Mouse (Mus musculus) bone marrow, adult 2 months (tissue): ENCODE measurements around the gene Zdhhc15. TPM values are rescaled to one million over a fixed set of nuclear protein-coding genes. Genes with fewer than 3 reads are reported as not detected.

ENCODE experiments used
- H3K27ac ChIP-seq: fragments of 200-500 bp; 2 replicates; pipeline ENCODE4 v1.5.1; 2012; ENCODE audit warnings: low read depth, mild to moderate bottlenecking, control low read depth, inconsistent platforms, low read length; ENCODE audit not compliant: control insufficient read depth, poor library complexity, insufficient read depth
- H3K4me1 ChIP-seq: fragments of 200-500 bp; 2 replicates; pipeline ENCODE4 v1.6.1; 2011; ENCODE audit warnings: low read length; ENCODE audit not compliant: control insufficient read depth, insufficient read depth
- H3K4me3 ChIP-seq: fragments of 200-500 bp; replicated peaks from 2 replicates; pipeline ENCODE3; 2011; ENCODE audit warnings: mild to moderate bottlenecking, low read depth, low read length, control low read depth; ENCODE audit not compliant: control insufficient read depth
- CTCF ChIP-seq: fragments of 200-500 bp; IDR thresholded peaks from 2 replicates; pipeline ENCODE4 v1.5.1; 2011; ENCODE audit warnings: low read length, control low read depth; ENCODE audit not compliant: control insufficient read depth, insufficient read depth
- POLR2A ChIP-seq: fragments of 200-500 bp; IDR thresholded peaks from 2 replicates; pipeline ENCODE4 v1.6.1; 2011; ENCODE audit warnings: low read depth, mild to moderate bottlenecking, control low read depth, low read length, borderline replicate concordance; ENCODE audit not compliant: control insufficient read depth
- WGBS: fragments of 180-500 bp; shearing (Covaris S2); methylation state at CpG from one replicate; pipeline ENCODE4 v1.1.7; 2018; 5-methylcytosine and 5-hydroxymethylcytosine counted together
- polyA plus RNA-seq: library from polyadenylated mRNA; stranded (reverse); fragments of >200 nt; gene quantifications from 2 replicates; pipeline ENCODE4 v1.2.4, GENCODE M21; 2011; ENCODE audit warnings: low replicate concordance; ENCODE audit not compliant: missing spikeins, insufficient read depth, insufficient read length

Zdhhc15 gene
- polyA plus RNA-seq, 1 experiment: 1.00 TPM

- Histone ChIP-seq H3K27ac (no peak overlapping the region), H3K4me3 (no peak overlapping the region), H3K4me1 (no peaks in the 10 kb centered on the region)
- WGBS: 26% methylated on average over 3 of the region's 3 CpGs
- TF ChIP-seq POLR2A: no peak
- no peak for TF ChIP-seq CTCF
These were observed 103.4 kb downstream of the Zdhhc15 start for GRCm38 (mm10) chrX:104567497-104567896.

DNA sequence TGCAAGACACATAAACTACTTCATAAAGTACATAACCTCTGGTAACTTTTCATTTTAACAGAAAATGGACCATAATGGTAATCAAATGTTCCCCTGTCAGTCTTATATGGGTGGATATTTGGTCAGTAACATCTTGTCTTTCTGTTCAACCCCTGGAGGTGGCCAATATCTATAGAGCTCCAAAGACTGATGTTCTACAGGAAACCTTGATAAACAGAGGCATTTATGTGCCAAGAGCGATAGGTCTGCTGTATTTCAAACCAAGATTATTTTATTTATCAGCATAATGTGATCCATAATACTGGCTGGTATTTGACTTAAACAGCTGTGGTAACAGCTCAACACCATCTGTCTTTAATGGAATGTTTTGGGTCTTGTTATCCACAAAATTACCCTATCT lies 125.6 kb downstream of the Zdhhc15 start:
- WGBS: 76% methylated on average over 1 of the region's 1 CpGs
- no peaks in the 10 kb centered on the region for H3K4me1 ChIP-seq
- TF ChIP-seq CTCF (no peak), POLR2A (no peak)
- H3K27ac ChIP-seq: no peak overlapping the region
- H3K4me3 ChIP-seq: no peak overlapping the region

DNA sequence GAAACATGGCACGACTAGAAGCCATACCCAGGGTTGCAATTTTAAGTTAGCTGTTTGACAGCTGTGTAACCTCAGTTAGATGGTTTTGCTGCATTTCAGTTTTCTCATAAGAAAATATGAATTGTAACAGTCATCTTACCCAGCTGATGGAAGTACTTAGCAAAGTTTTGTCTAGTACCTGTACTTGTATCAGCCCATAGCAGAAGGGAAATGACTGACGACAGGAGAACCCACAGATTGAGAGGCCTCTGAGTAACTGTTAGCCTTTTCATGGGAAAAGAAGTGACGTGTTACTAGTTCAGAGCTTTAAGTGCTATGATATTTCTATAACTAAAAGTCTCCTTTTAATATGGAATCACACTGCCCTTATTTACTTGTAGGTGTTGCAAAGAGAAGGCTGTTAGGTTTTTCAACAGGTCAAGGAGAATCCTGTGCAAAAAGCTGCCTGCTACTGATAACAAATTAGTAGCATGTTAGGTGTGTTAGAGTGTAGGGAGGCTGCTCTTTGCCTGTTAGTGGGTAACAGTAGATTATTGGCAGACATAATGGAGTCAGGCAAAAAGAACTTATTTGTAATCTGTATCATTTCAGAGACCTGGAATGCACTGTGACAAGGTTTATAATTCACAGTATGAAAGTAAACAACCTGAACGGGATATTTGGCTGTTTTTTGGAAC lies 126.8 kb downstream of the Zdhhc15 start:
- no peak overlapping the region for H3K4me3 ChIP-seq
- H3K27ac ChIP-seq: no peak overlapping the region
- WGBS: 67% methylated on average over 4 of the region's 4 CpGs
- TF ChIP-seq POLR2A: no peak
- TF ChIP-seq CTCF: no peak
- no peaks in the 10 kb centered on the region for H3K4me1 ChIP-seq

DNA sequence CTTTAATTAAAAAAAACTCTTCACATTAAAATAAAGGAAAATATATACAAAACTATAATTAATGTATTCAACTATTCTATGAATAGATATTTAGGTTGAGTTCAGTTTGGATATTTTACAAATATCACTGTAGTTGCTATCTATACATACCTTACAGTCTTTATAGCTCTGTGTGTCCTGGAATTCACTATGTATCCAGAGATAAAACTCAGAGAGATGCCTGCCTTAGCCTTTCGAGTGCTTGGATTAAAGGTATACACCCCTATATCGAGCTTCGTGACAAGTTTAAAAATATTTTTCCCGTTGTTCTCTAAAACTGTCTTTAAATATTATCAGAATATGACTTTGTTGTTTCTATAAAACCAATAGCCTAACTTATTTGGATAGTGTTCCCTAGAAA lies 128.2 kb downstream of the Zdhhc15 start:
- 73% methylated on average over 4 of the region's 4 CpGs for WGBS
- H3K4me3 ChIP-seq: no peak overlapping the region
- no peak overlapping the region for H3K27ac ChIP-seq
- no peak for TF ChIP-seq CTCF
- TF ChIP-seq POLR2A: no peak
- no peaks in the 10 kb centered on the region for H3K4me1 ChIP-seq

- TF ChIP-seq POLR2A: no peak
- no peak for TF ChIP-seq CTCF
- 90% methylated on average over 5 of the region's 5 CpGs for WGBS
- Histone ChIP-seq H3K27ac (no peak overlapping the region), H3K4me3 (no peak overlapping the region), H3K4me1 (no peaks in the 10 kb centered on the region)
These were observed 169.1 kb downstream of the Zdhhc15 start for GRCm38 (mm10) chrX:104501765-104502164.

DNA sequence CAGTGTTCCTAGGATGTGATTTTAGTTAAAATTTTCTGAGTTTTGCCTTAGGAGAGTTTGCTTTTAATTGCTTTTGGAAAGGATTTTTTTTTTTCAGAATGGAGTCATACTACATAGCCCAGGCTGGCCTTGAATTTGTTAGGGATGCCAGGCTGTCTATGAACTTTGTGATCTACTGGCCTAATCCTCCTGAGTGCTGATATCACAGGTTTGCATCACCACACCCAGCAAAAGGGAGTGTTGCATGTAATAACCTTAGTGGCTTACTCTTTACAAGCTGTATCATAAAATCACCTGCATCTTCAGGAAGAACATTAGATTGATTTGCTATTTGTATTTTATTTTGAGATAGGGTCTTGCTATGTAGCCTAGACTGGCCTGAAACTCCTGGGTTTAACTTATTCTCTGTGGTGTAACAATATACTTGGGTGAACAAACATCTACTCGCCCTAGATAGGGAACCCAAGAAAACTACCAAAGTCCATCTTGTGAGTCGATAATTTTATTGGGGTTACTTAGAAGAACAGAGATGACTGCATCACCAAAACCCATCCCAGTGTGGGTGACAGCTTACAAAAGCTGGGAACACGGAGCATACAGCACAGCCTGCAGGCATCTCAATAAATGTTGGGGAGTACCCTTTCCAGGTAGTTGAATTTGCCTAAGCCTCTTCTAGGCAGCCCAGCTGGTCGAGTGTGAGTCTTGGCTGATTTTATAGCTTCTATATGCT lies 181.1 kb downstream of the Zdhhc15 start:
- 73% methylated on average over 4 of the region's 4 CpGs for WGBS
- TF ChIP-seq CTCF: no peak
- no peak for TF ChIP-seq POLR2A
- Histone ChIP-seq H3K4me3 (no peak overlapping the region), H3K27ac (no peak overlapping the region), H3K4me1 (no peaks in the 10 kb centered on the region)

DNA sequence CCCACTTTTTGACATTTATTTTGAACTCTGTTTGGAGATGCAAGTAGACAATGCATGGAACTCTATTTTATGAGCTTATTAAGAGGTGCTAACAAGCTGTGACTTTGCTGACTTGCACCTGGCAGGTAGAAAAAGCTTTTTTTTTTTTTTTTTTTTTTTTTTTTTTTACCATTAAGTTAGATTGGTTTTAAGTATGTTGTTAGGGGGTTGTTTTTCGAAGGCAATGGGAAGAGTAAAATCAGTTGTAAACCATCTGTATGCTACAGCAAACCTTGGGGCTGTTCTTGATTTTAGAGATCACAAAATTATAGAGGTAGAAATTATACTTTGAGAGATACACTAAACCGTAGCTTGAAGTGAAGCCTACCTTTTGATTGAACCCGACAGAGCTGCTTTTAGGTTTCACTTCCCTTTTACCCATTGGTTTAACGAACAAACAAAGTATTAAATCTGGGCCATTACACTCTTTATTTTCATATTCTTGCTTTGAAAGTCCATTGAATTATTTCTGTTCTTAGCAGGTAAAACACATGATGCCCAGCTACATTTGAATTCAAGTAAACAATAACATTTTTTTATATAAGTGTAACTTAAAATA lies 181.9 kb downstream of the Zdhhc15 start:
- TF ChIP-seq CTCF (no peak), POLR2A (no peak)
- 28% methylated on average over 4 of the region's 4 CpGs for WGBS
- H3K4me1 ChIP-seq: no peaks in the 10 kb centered on the region
- H3K27ac ChIP-seq: no peak overlapping the region
- no peak overlapping the region for H3K4me3 ChIP-seq

DNA sequence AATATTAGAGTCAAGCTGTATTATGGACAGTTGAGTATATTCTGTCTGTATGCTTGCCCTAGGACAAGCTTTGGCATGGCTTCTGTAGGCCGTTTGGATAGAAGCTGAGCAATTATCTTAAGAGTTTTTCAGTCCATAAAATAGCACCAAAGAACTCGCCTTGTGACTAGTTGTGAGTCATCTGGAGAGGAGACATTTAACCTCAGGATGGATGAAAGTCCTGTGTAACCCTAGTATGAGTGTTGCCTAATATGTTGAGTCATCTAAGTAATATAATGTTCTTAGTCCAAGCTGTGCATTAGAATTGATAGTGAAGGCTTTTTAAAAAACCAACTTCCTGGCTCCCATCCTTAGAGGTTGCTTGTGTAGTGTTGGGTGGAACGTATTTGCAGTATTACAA lies 182.8 kb downstream of the Zdhhc15 start:
- Histone ChIP-seq H3K27ac (no peak overlapping the region), H3K4me1 (no peaks in the 10 kb centered on the region), H3K4me3 (no peak overlapping the region)
- WGBS: 27% methylated on average over 3 of the region's 3 CpGs
- TF ChIP-seq CTCF (no peak), POLR2A (no peak)

Other genes starting within 250 kb of the Zdhhc15 start
- gene Uprt, start 188.2 kb downstream of the Zdhhc15 start, polyA plus RNA-seq: 2.4 TPM in 1 of 2 replicates, not detected in the other
- 0.65 TPM in 1 of 2 replicates, not detected in the other for gene Magee2, start 186.2 kb upstream of the Zdhhc15 start, polyA plus RNA-seq